Mouse (Mus musculus) forebrain, embryonic 15.5 days (tissue): ENCODE results near the gene Gm14435. TPM values are rescaled to one million over a fixed set of nuclear protein-coding genes. Genes with fewer than 3 reads are reported as not detected.
"Not testable (repeated sequence)": the region's sequence is repeated elsewhere in the genome, so short reads cannot be mapped to it uniquely, and the experiment has no call there.

Experiments used
- ATAC-seq: fragments of 200-750 bp; cut with Nextera tagmentation; replicated peaks from 2 replicates; pipeline ENCODE4 v1.8.0; 2017; ENCODE audit warnings: mild to moderate bottlenecking, moderate TSS enrichment, moderate library complexity
- H3K27ac ChIP-seq: fragments of 300-500 bp; sonication (generic); replicated peaks from 2 replicates; pipeline ENCODE4 v1.5.1; 2015; ENCODE audit warnings: mild to moderate bottlenecking, inconsistent platforms
- H3K27me3 ChIP-seq: fragments of 300-500 bp; sonication (generic); 2 replicates; pipeline ENCODE4 v1.6.1; 2015; ENCODE audit warnings: inconsistent platforms
- H3K36me3 ChIP-seq: fragments of 300-500 bp; sonication (generic); 2 replicates; pipeline ENCODE4 v1.6.1; 2015; ENCODE audit warnings: mild to moderate bottlenecking, inconsistent platforms
- H3K4me1 ChIP-seq: fragments of 300-500 bp; sonication (generic); 2 replicates; pipeline ENCODE4 v1.6.1; 2015; ENCODE audit warnings: inconsistent platforms
- H3K4me2 ChIP-seq: fragments of 300-500 bp; sonication (generic); replicated peaks from 2 replicates; pipeline ENCODE4 v1.6.1; 2015; ENCODE audit warnings: mild to moderate bottlenecking, inconsistent platforms
- H3K4me3 ChIP-seq: fragments of 300-500 bp; sonication (generic); 2 replicates; pipeline ENCODE4 v1.5.1; 2015; ENCODE audit warnings: mild to moderate bottlenecking, inconsistent platforms
- H3K9ac ChIP-seq: fragments of 300-500 bp; sonication (generic); replicated peaks from 2 replicates; pipeline ENCODE4 v1.6.1; 2015; ENCODE audit warnings: mild to moderate bottlenecking, inconsistent platforms
- H3K9me3 ChIP-seq: fragments of 300-500 bp; sonication (generic); 2 replicates; pipeline ENCODE4 v1.6.1; 2016; ENCODE audit warnings: inconsistent platforms
- WGBS: fragments of 180-500 bp; shearing (Covaris S2); methylation state at CpG from one replicate; pipeline ENCODE4 v1.1.7; 2015; ENCODE audit warnings: mixed read lengths; 5-methylcytosine and 5-hydroxymethylcytosine counted together
- polyA plus RNA-seq: library from polyadenylated mRNA; unstranded; fragments of >200 nt; fragmentation: Nextera tagmentation; extraction: Ambion mirVana; gene quantifications from 2 replicates; pipeline ENCODE4 v1.2.1, GENCODE M21; 2015

The Gm14435 gene
- polyA plus RNA-seq, result 11.8 and 13.4 TPM in 2 replicates

GRCm38 (mm10) chr2:176423294-176423693 is at the start of gene Gm14435:
TSS of gene Gm14435 (plus strand) at chr2:176423594.
- H3K36me3 ChIP-seq, H3K9me3 ChIP-seq, H3K27me3 ChIP-seq, H3K27ac ChIP-seq, H3K4me3 ChIP-seq, ATAC-seq, H3K4me2 ChIP-seq, H3K9ac ChIP-seq, H3K4me1 ChIP-seq: not testable (repeated sequence)
- no CpG with 5 or more reads among the region's 6 CpGs for WGBS

Other genes with a start within 250 kb of the Gm14435 start
- gene 2210418O10Rik, start 197.0 kb upstream of the Gm14435 start, polyA plus RNA-seq, result 7.2 and 7.9 TPM in 2 replicates
- gene Gm11009, start 104.1 kb upstream of the Gm14435 start, polyA plus RNA-seq, result not detected in 2 replicates
- 5.4 and 18.1 TPM in 2 replicates for gene Gm14434, start 63.2 kb downstream of the Gm14435 start, polyA plus RNA-seq
- not detected in 2 replicates for gene Zfp967, start 97.5 kb downstream of the Gm14435 start, polyA plus RNA-seq
- 26.2 and 28.2 TPM in 2 replicates for gene Gm14308, start 212.8 kb downstream of the Gm14435 start, polyA plus RNA-seq
- gene Zfp973, start 246.9 kb downstream of the Gm14435 start, polyA plus RNA-seq, result 8.0 and 8.4 TPM in 2 replicates